Mouse (Mus musculus): Measurements from ENCODE around the gene Mrpl54. TPM values are rescaled to one million over a fixed set of nuclear protein-coding genes. Genes with fewer than 3 reads are reported as not detected.
A peak's percentile ranks its signal among the peaks of the same experiment; 100 is the strongest.

Mrpl54 gene
- polyA plus RNA-seq, 1 experiment from 2014 or later = 136 TPM

GRCm38 (mm10) chr10:81259225-81259884 is 7.4 kb downstream of the Mrpl54 start:
- peaks cover 8% of the 10 kb centered on the region for H3K36me3 ChIP-seq (ENCODE audit: control insufficient read depth, insufficient read depth, low read length)
- no peaks in the 10 kb centered on the region for H3K9me3 ChIP-seq (ENCODE audit: control insufficient read depth, low read length)
- whole genome bisulfite sequencing = 36% methylated on average over 21 of the region's 21 CpGs
- H3K9ac ChIP-seq (replicated peaks; ENCODE audit: low read depth, low read length) = 0 out of 2 replicates have a peak overlapping the region, but pooled peaks have one; percentile 25
- H3K4me2 ChIP-seq (ENCODE audit: low read depth, low read length) = no peak overlapping the region
- 0 out of 2 replicates have a peak, but pooled peaks cover 10% of the 10 kb centered on the region for H3K4me1 ChIP-seq (ENCODE audit: control insufficient read depth, insufficient read depth, low read length)
- H3K4me3 ChIP-seq (ENCODE audit: low read depth, low read length) = no peak overlapping the region
- no peak overlapping the region for H3K27ac ChIP-seq (ENCODE audit: low read depth, low read length)
- ATAC-seq (ENCODE audit: low read depth) = no peak
- peaks cover 28% of the 10 kb centered on the region for H3K27me3 ChIP-seq (ENCODE audit: control insufficient read depth, insufficient read depth, low read length)

GRCm38 (mm10) chr10:81257158-81258039 is 9.3 kb downstream of the Mrpl54 start:
- peak overlapping the region; percentile 39 for H3K4me3 ChIP-seq (ENCODE audit: low read depth, low read length)
- peaks cover 18% of the 10 kb centered on the region for H3K4me1 ChIP-seq (ENCODE audit: control insufficient read depth, insufficient read depth, low read length)
- H3K27ac ChIP-seq (ENCODE audit: low read depth, low read length) = no peak overlapping the region
- 2% methylated on average over 62 of the region's 62 CpGs for WGBS
- peak overlapping the region; percentile 49 for H3K9ac ChIP-seq (replicated peaks; ENCODE audit: low read depth, low read length)
- no peaks in the 10 kb centered on the region for H3K9me3 ChIP-seq (ENCODE audit: control insufficient read depth, low read length)
- H3K4me2 ChIP-seq (ENCODE audit: low read depth, low read length) = peak overlapping the region; percentile 79
- peaks cover 31% of the 10 kb centered on the region for H3K27me3 ChIP-seq (ENCODE audit: control insufficient read depth, insufficient read depth, low read length)
- ATAC-seq (ENCODE audit: low read depth) = 0 out of 2 replicates have a peak, but pooled peaks have one; percentile 13
- H3K36me3 ChIP-seq (ENCODE audit: control insufficient read depth, insufficient read depth, low read length) = no peaks in the 10 kb centered on the region

- no peak overlapping the region for H3K4me3 ChIP-seq (ENCODE audit: low read depth, low read length)
- peaks cover 18% of the 10 kb centered on the region for H3K4me1 ChIP-seq (ENCODE audit: control insufficient read depth, insufficient read depth, low read length)
- H3K9me3 ChIP-seq (ENCODE audit: control insufficient read depth, low read length) = no peaks in the 10 kb centered on the region
- WGBS = 50% methylated on average over 1 of the region's 1 CpGs
- ATAC-seq (ENCODE audit: low read depth) = no peak
- peaks cover 35% of the 10 kb centered on the region for H3K27me3 ChIP-seq (ENCODE audit: control insufficient read depth, insufficient read depth, low read length)
- H3K27ac ChIP-seq (ENCODE audit: low read depth, low read length) = no peak overlapping the region
- no peak overlapping the region for H3K9ac ChIP-seq (replicated peaks; ENCODE audit: low read depth, low read length)
- no peak overlapping the region for H3K4me2 ChIP-seq (ENCODE audit: low read depth, low read length)
- 0 out of 2 replicates have a peak, but pooled peaks cover 7% of the 10 kb centered on the region for H3K36me3 ChIP-seq (ENCODE audit: control insufficient read depth, insufficient read depth, low read length)
Measured at GRCm38 (mm10) chr10:81254886-81255285, 11.8 kb downstream of the Mrpl54 start.

GRCm38 (mm10) chr10:81252424-81253419 is 14.0 kb downstream of the Mrpl54 start, which contains the start of gene Matk:
Gene Matk, plus strand, starts transcription at chr10:81252935.
- Histone ChIP-seq H3K4me1 (ENCODE audit: control insufficient read depth, insufficient read depth, low read length) (peaks cover 13% of the 10 kb centered on the region), H3K9ac (replicated peaks; ENCODE audit: low read depth, low read length) (0 out of 2 replicates have a peak within 1 kb of the TSS, but pooled peaks have one; percentile 26), H3K9me3 (ENCODE audit: control insufficient read depth, low read length) (no peaks in the 10 kb centered on the region), H3K4me3 (ENCODE audit: low read depth, low read length) (peak within 1 kb of the TSS; percentile 19; the same call in 1 of the 2 replicates), H3K36me3 (ENCODE audit: control insufficient read depth, insufficient read depth, low read length) (peaks cover 7% of the 10 kb centered on the region; the same call in 1 of the 2 replicates), H3K27me3 (ENCODE audit: control insufficient read depth, insufficient read depth, low read length) (peaks cover 20% of the 10 kb centered on the region), H3K27ac (ENCODE audit: low read depth, low read length) (no peak within 1 kb of the TSS), H3K4me2 (ENCODE audit: low read depth, low read length) (peak within 1 kb of the TSS; percentile 58)
- 10% methylated on average over 42 of the region's 44 CpGs for WGBS
- ATAC-seq (ENCODE audit: low read depth) = peak; percentile 74

- 84% methylated on average over 8 of the region's 8 CpGs for WGBS
- peaks cover 17% of the 10 kb centered on the region; the same call in 1 of the 2 replicates for H3K36me3 ChIP-seq (ENCODE audit: control insufficient read depth, insufficient read depth, low read length)
Measured at GRCm38 (mm10) chr10:81249442-81249841, 17.3 kb downstream of the Mrpl54 start.

GRCm38 (mm10) chr10:81247804-81248203 is 18.9 kb downstream of the Mrpl54 start:
- no peak overlapping the region for H3K9ac ChIP-seq (replicated peaks; ENCODE audit: low read depth, low read length)
- ATAC-seq (ENCODE audit: low read depth) = no peak
- H3K4me2 ChIP-seq (ENCODE audit: low read depth, low read length) = no peak overlapping the region
- H3K4me3 ChIP-seq (ENCODE audit: low read depth, low read length) = no peak overlapping the region
- H3K27me3 ChIP-seq (ENCODE audit: control insufficient read depth, insufficient read depth, low read length) = peaks cover 4% of the 10 kb centered on the region; the same call in 1 of the 2 replicates
- H3K4me1 ChIP-seq (ENCODE audit: control insufficient read depth, insufficient read depth, low read length) = peaks cover 4% of the 10 kb centered on the region
- H3K36me3 ChIP-seq (ENCODE audit: control insufficient read depth, insufficient read depth, low read length) = peaks cover 17% of the 10 kb centered on the region; the same call in 1 of the 2 replicates
- H3K27ac ChIP-seq (ENCODE audit: low read depth, low read length) = no peak overlapping the region
- no peaks in the 10 kb centered on the region for H3K9me3 ChIP-seq (ENCODE audit: control insufficient read depth, low read length)
- WGBS = 98% methylated on average over 2 of the region's 2 CpGs

More at GRCm38 (mm10) chr10:81249442-81249841, 17.3 kb downstream of the Mrpl54 start:
- Histone ChIP-seq H3K4me2 (ENCODE audit: low read depth, low read length) (no peak overlapping the region), H3K27me3 (ENCODE audit: control insufficient read depth, insufficient read depth, low read length) (peaks cover 7% of the 10 kb centered on the region; the same call in 1 of the 2 replicates), H3K27ac (ENCODE audit: low read depth, low read length) (no peak overlapping the region), H3K4me1 (ENCODE audit: control insufficient read depth, insufficient read depth, low read length) (peaks cover 9% of the 10 kb centered on the region), H3K4me3 (ENCODE audit: low read depth, low read length) (no peak overlapping the region), H3K9ac (replicated peaks; ENCODE audit: low read depth, low read length) (no peak overlapping the region), H3K9me3 (ENCODE audit: control insufficient read depth, low read length) (no peaks in the 10 kb centered on the region)
- no peak for ATAC-seq (ENCODE audit: low read depth)

- Histone ChIP-seq H3K9me3 (ENCODE audit: control insufficient read depth, low read length) (no peaks in the 10 kb centered on the region), H3K9ac (replicated peaks; ENCODE audit: low read depth, low read length) (no peak overlapping the region), H3K4me3 (ENCODE audit: low read depth, low read length) (no peak overlapping the region), H3K36me3 (ENCODE audit: control insufficient read depth, insufficient read depth, low read length) (peaks cover 11% of the 10 kb centered on the region; the same call in 1 of the 2 replicates), H3K27me3 (ENCODE audit: control insufficient read depth, insufficient read depth, low read length) (peaks cover 2% of the 10 kb centered on the region; the same call in 1 of the 2 replicates), H3K27ac (ENCODE audit: low read depth, low read length) (no peak overlapping the region), H3K4me2 (ENCODE audit: low read depth, low read length) (no peak overlapping the region), H3K4me1 (ENCODE audit: control insufficient read depth, insufficient read depth, low read length) (no peaks in the 10 kb centered on the region)
- 96% methylated on average over 6 of the region's 6 CpGs for WGBS
- no peak for ATAC-seq (ENCODE audit: low read depth)
Measured at GRCm38 (mm10) chr10:81245166-81245565, 21.6 kb downstream of the Mrpl54 start.

GRCm38 (mm10) chr10:81244595-81244994 is 22.1 kb downstream of the Mrpl54 start:
- Histone ChIP-seq H3K27me3 (ENCODE audit: control insufficient read depth, insufficient read depth, low read length) (peaks cover 4% of the 10 kb centered on the region; the same call in 1 of the 2 replicates), H3K4me1 (ENCODE audit: control insufficient read depth, insufficient read depth, low read length) (no peaks in the 10 kb centered on the region), H3K9me3 (ENCODE audit: control insufficient read depth, low read length) (no peaks in the 10 kb centered on the region), H3K27ac (ENCODE audit: low read depth, low read length) (no peak overlapping the region), H3K36me3 (ENCODE audit: control insufficient read depth, insufficient read depth, low read length) (peaks cover 10% of the 10 kb centered on the region; the same call in 1 of the 2 replicates), H3K4me2 (ENCODE audit: low read depth, low read length) (no peak overlapping the region), H3K4me3 (ENCODE audit: low read depth, low read length) (no peak overlapping the region), H3K9ac (replicated peaks; ENCODE audit: low read depth, low read length) (no peak overlapping the region; the same call in 1 of the 2 replicates)
- ATAC-seq (ENCODE audit: low read depth) = peak; percentile 70
- WGBS = 6% methylated on average over 17 of the region's 17 CpGs

Measured in neural tube, embryonic 14.5 days (tissue).